Mouse (Mus musculus): ENCODE measurements around the gene Dedd. TPM values are rescaled to one million over a fixed set of nuclear protein-coding genes. Genes with fewer than 3 reads are reported as not detected.
A peak's percentile ranks its signal among the peaks of the same experiment; 100 is the strongest.
"Not testable (repeated sequence)": the region's sequence is repeated elsewhere in the genome, so short reads cannot be mapped to it uniquely, and the experiment has no call there.

Gene Dedd
- polyA plus RNA-seq, 1 experiment from 2014 or later, result 17.7 TPM

DNA sequence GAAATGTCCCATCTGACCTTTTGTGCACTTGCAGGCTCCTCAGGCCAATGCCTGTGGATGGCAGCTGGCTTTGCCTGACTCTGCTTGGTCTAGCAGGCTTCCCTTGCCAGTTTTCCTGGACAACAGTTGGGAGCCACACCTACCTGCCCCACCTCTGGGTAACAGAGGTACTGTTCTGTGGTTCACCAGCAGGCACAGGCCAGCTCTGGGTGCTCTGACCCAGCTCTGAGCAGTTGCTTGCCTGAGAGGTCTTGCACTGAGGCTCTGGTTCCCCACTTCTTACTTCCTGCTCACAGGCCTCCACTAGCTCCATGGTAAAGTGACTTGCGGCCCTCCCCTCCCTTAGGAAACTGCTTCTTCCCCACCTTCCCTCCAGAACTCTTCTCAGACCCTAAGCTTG, 6.9 kb upstream of the Dedd start:
- no peak overlapping the region; the same call in 1 of the 2 replicates for H3K9ac ChIP-seq (replicated peaks)
- no peaks in the 10 kb centered on the region for H3K27me3 ChIP-seq (ENCODE audit: insufficient read depth, low read length)
- no peak overlapping the region for H3K27ac ChIP-seq (ENCODE audit: low read depth)
- peaks cover 4% of the 10 kb centered on the region for H3K4me1 ChIP-seq (ENCODE audit: insufficient read depth)
- ATAC-seq (peak; percentile 13; the same call in 1 of the 2 replicates), DNase-seq (no peak)
- no peaks in the 10 kb centered on the region for H3K9me3 ChIP-seq (ENCODE audit: low read length)
- H3K4me3 ChIP-seq (ENCODE audit: low read depth, low read length), result no peak overlapping the region
- H3K4me2 ChIP-seq (ENCODE audit: low read depth, low read length), result no peak overlapping the region
- WGBS (ENCODE audit: insufficient replicate concordance), result 47% methylated on average over 1 of the region's 1 CpGs
- H3K36me3 ChIP-seq (replicated peaks; ENCODE audit: insufficient read depth, low read length), result no peaks in the 10 kb centered on the region
- TF ChIP-seq EP300 (IDR thresholded peaks at IDR 0.05; ENCODE audit: low read depth) (no peak), CTCF (IDR thresholded peaks at IDR 0.05; ENCODE audit: low read depth) (0 out of 2 replicates have a peak, but pooled peaks have one; percentile 3)

DNA sequence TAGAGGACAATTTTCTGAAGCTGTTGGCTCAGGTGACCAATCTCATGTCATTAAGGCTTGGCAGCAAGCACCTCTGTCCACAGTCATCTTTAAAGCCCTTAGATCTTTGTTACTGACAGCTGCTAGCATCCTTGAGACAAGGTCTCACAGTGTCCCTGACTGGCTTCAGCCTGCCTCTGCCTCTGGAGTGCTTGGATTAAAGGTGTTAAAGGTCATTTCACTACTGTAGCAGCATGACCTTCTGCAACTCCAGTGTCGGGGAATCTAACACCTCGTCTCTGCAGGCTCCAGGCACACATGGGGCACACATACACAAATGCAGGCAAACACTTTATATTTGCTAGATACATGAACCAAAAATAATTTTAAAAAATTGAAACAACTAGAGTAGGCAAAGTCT, 3.4 kb upstream of the Dedd start:
- Histone ChIP-seq H3K27me3 (ENCODE audit: insufficient read depth, low read length) (no peaks in the 10 kb centered on the region), H3K4me1 (ENCODE audit: insufficient read depth) (peaks cover 20% of the 10 kb centered on the region), H3K9ac (replicated peaks) (no peak overlapping the region), H3K4me2 (ENCODE audit: low read depth, low read length) (no peak overlapping the region), H3K36me3 (replicated peaks; ENCODE audit: insufficient read depth, low read length) (no peaks in the 10 kb centered on the region), H3K27ac (ENCODE audit: low read depth) (no peak overlapping the region), H3K9me3 (ENCODE audit: low read length) (no peaks in the 10 kb centered on the region), H3K4me3 (ENCODE audit: low read depth, low read length) (no peak overlapping the region)
- DNase-seq (no peak), ATAC-seq (no peak)
- no peak for TF ChIP-seq CTCF (IDR thresholded peaks at IDR 0.05; ENCODE audit: low read depth)
- TF ChIP-seq EP300 (IDR thresholded peaks at IDR 0.05; ENCODE audit: low read depth), result no peak
- 79% methylated on average over 2 of the region's 2 CpGs for WGBS (ENCODE audit: insufficient replicate concordance)

DNA sequence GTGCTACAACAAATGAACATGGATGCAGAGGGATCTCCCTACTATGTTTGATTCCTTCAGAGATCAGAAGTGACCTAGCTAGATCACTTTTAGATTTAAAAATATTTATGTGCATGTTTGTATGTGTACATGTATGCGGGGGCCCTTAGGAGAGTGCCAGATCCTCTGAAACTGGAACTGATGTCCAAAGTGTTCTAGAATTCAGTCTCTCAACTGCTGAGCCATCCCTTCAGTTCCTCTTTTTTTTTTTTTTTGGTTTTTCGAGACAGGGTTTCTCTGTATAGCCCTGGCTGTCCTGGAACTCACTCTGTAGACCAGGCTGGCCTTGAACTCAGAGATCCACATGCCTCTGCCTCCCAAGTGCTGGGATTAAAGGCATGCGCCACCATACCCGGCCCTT, 2.4 kb upstream of the Dedd start:
- DNase-seq; H3K9ac ChIP-seq (replicated peaks); H3K4me3 ChIP-seq (ENCODE audit: low read depth, low read length); H3K36me3 ChIP-seq (replicated peaks; ENCODE audit: insufficient read depth, low read length); ATAC-seq; H3K4me2 ChIP-seq (ENCODE audit: low read depth, low read length); H3K9me3 ChIP-seq (ENCODE audit: low read length); H3K27me3 ChIP-seq (ENCODE audit: insufficient read depth, low read length); H3K27ac ChIP-seq (ENCODE audit: low read depth): not testable (repeated sequence)
- WGBS (ENCODE audit: insufficient replicate concordance), result 57% methylated on average over 4 of the region's 4 CpGs
- peaks cover 24% of the 10 kb centered on the region for H3K4me1 ChIP-seq (ENCODE audit: insufficient read depth)

DNA sequence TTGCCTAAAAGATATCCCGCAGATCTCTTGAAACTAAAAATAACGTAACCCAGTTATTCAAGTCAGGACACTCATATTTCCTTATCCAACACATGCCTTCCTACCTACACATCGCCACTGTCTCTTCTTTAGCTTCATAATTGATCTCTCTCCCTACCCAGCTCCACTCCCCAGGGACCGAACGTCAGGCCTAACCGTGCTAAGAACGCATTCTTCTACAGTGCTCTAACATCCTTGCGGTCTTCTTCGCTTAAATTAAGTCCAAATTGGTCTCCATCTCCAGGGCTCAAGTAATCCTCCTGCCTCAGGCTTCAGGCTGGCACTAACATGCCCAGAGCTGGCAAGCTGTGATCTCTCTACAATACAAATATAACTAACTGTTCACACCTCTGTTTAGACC, 701 bp upstream of the Dedd start:
- Histone ChIP-seq H3K36me3 (replicated peaks; ENCODE audit: insufficient read depth, low read length) (0 out of 2 replicates have a peak, but pooled peaks cover 1% of the 10 kb centered on the region), H3K4me2 (ENCODE audit: low read depth, low read length) (peak overlapping the region; percentile 93), H3K27me3 (ENCODE audit: insufficient read depth, low read length) (no peaks in the 10 kb centered on the region), H3K4me3 (ENCODE audit: low read depth, low read length) (peak overlapping the region; percentile 91), H3K27ac (ENCODE audit: low read depth) (peak overlapping the region; percentile 99), H3K4me1 (ENCODE audit: insufficient read depth) (peaks cover 24% of the 10 kb centered on the region), H3K9me3 (ENCODE audit: low read length) (no peaks in the 10 kb centered on the region), H3K9ac (replicated peaks) (peak overlapping the region; percentile 93)
- DNase-seq, result peak; percentile 21
- 24% methylated on average over 9 of the region's 9 CpGs for WGBS (ENCODE audit: insufficient replicate concordance)
- ATAC-seq, result no peak
- no peak for TF ChIP-seq EP300 (IDR thresholded peaks at IDR 0.05; ENCODE audit: low read depth)
- TF ChIP-seq CTCF (IDR thresholded peaks at IDR 0.05; ENCODE audit: low read depth), result no peak

DNA sequence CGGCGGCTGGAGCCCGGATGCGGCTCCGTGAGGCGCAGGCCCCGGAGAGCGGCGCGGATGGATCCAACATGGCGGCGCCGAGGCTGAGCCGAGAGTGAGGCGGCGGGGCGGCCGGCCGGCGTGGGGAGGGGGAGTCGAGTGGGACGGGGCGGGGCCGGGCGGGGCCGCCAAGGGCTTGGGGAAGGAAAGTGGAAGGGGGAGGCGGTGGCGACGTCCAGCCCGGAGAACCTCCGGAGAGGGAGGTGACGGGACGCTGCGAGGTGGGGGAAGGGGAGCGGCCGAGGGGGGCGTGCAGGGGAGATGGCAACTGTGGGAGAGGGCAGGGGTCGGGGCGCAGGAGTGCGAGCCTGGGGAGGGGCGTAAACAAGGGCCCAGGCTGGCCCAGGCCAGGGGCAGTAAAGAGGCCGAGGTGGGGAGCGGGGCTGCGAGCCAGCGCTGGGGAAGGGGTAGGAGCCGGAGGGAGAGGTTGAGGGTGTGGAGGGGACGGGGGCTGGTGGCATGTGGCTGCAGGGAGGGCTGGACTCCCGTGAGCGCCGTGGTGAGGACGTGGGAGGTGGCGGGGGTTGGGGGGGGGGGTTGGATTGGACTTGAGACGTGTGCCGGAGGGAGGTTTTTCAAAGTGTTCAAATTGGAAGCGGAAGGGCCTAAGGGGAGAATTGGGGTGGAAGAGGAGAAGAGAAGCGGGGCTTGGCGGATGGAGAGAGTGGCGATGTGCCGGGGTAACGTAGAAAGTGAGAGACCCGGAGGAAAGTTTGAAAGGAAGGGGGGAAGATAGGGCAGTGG, 679 bp downstream of the Dedd start:
- H3K9ac ChIP-seq (replicated peaks), result peak overlapping the region; percentile 93
- TF ChIP-seq EP300 (IDR thresholded peaks at IDR 0.05; ENCODE audit: low read depth), result no peak
- TF ChIP-seq CTCF (IDR thresholded peaks at IDR 0.05; ENCODE audit: low read depth), result no peak
- ATAC-seq (peak; percentile 18), DNase-seq (no peak)
- H3K27me3 ChIP-seq (ENCODE audit: insufficient read depth, low read length), result no peaks in the 10 kb centered on the region
- peak overlapping the region; percentile 91 for H3K4me3 ChIP-seq (ENCODE audit: low read depth, low read length)
- H3K36me3 ChIP-seq (replicated peaks; ENCODE audit: insufficient read depth, low read length), result 0 out of 2 replicates have a peak, but pooled peaks cover 2% of the 10 kb centered on the region
- H3K4me1 ChIP-seq (ENCODE audit: insufficient read depth), result peaks cover 24% of the 10 kb centered on the region
- H3K9me3 ChIP-seq (ENCODE audit: low read length), result no peaks in the 10 kb centered on the region
- H3K27ac ChIP-seq (ENCODE audit: low read depth), result peak overlapping the region; percentile 99
- peak overlapping the region; percentile 93 for H3K4me2 ChIP-seq (ENCODE audit: low read depth, low read length)
- under 1% methylated on average over 51 of the region's 61 CpGs for WGBS (ENCODE audit: insufficient replicate concordance)

DNA sequence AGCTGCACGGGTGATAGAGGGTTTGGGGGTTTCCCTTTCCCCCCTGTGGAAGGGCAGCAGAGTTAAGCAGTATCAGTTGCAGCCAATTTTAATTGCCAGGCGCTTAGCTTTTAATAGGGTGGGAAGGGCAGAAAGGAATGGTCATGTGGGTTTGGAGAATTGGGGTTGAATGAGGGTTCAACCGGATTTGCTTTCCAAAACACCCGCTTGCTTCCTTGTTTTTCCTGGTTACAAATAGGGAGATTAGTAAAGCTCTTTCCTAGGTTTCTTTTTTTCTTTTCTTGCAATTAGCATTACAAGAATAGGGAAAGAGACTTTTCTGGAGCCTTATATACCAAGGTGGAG, 1.2 kb downstream of the Dedd start:
- Histone ChIP-seq H3K9ac (replicated peaks) (peak overlapping the region; percentile 93), H3K4me2 (ENCODE audit: low read depth, low read length) (peak overlapping the region; percentile 93), H3K36me3 (replicated peaks; ENCODE audit: insufficient read depth, low read length) (0 out of 2 replicates have a peak, but pooled peaks cover 2% of the 10 kb centered on the region), H3K27ac (ENCODE audit: low read depth) (peak overlapping the region; percentile 99), H3K27me3 (ENCODE audit: insufficient read depth, low read length) (no peaks in the 10 kb centered on the region), H3K4me3 (ENCODE audit: low read depth, low read length) (peak overlapping the region; percentile 91), H3K9me3 (ENCODE audit: low read length) (no peaks in the 10 kb centered on the region), H3K4me1 (ENCODE audit: insufficient read depth) (peaks cover 24% of the 10 kb centered on the region)
- under 1% methylated on average over 4 of the region's 4 CpGs for WGBS (ENCODE audit: insufficient replicate concordance)
- ATAC-seq (no peak), DNase-seq (no peak)
- TF ChIP-seq EP300 (IDR thresholded peaks at IDR 0.05; ENCODE audit: low read depth) (no peak), CTCF (IDR thresholded peaks at IDR 0.05; ENCODE audit: low read depth) (no peak)
